8 mouse cellular contexts compared by ENCODE assay signal in genomic region chr14:21812590-21813162, GRCm38 (mm10).
DNase-seq lines count a peak whose midpoint lies in the region.

No protein-coding gene starts in this region.

- DNase-seq in 3T3-L1 (ENCODE audit: low read depth, low spot score), result peak; percentile 86
- peak; percentile 68 to 73 for DNase-seq in CD8-positive naive resting alpha-beta T cell, adult 2 months (ENCODE audit: low read depth in 2 of 2, low spot score in 2 of 2)
- DNase-seq in c-Kit-negative CD71-positive TER-119-positive erythroid progenitor cells, embryonic 14.5 days (ENCODE audit: low read depth, low spot score), result peak; percentile 73
- DNase-seq in frontal cortex, postnatal 36 days (ENCODE audit: low spot score in 2 of 2), result peak; percentile 34 to 41
- DNase-seq in induced T-regulatory cell, adult 2 months (ENCODE audit: low read depth), result peak; percentile 91
- DNase-seq in liver, result peak; percentile 87
- peak; percentile 77 to 83 for DNase-seq in natural killer cell, adult 2 months (ENCODE audit: low spot score in 2 of 2)
- peak; percentile 75 for DNase-seq in thymus, postnatal 25 days

Comparison
In these comparisons a context has a peak if more than half of its experiments do, and no peak if none do; other contexts are left out.
1. Peak in every context shown above with its lines: DNase-seq.
2. DNase-seq: peak in every context shown above with its lines; median percentile 91 in induced T-regulatory cell, adult 2 months; 87 in liver; 86 in 3T3-L1; 80 in natural killer cell, adult 2 months; 75 in thymus, postnatal 25 days; 73 in c-Kit-negative CD71-positive TER-119-positive erythroid progenitor cells, embryonic 14.5 days; 70 in CD8-positive naive resting alpha-beta T cell, adult 2 months; 38 in frontal cortex, postnatal 36 days.